ENCODE assay signal across 9 mouse cellular contexts in the genomic region with DNA sequence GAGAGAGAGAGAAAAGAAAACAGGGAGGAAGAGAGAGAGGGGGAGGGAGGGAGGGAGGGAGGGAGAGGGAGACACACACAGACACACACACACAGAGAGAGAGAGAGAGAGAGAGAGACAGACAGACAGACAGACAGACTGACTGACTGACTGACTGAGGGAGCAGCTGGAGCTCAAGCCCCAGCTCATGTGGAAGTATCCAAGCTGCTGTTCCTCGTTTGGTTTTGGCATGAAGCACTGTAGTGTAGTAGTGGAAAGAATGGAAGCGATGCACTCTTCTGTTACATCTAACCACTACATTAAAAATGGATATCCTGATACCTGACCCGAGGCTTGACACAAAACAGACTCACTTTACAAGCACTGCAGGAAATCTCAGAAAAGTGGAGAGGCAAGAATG. TPM values are rescaled to one million over a fixed set of nuclear protein-coding genes. Genes with fewer than 3 reads are reported as not detected.
A peak's percentile ranks its signal among the peaks of the same experiment; 100 is the strongest.
DNase-seq lines count a peak whose midpoint lies in the region; ATAC-seq and TF ChIP-seq lines count a peak whose summit lies in the region.
"Had no signal": no experiment of that assay in that cellular context is flagged by ENCODE, and none has a peak within 500 bp of the region (broad histone marks: within the 10 kb centered on the region; RNA-seq: fewer than 3 reads in every experiment).

No protein-coding gene starts in this region.

- H3K9me3 ChIP-seq in heart, embryonic 16.5 days (replicated peaks; ENCODE audit: control insufficient read depth, low read length): no peaks in the 10 kb centered on the region

- ATAC-seq in heart, embryonic 16.5 days (replicated peaks; ENCODE audit: extremely low read depth, insufficient read depth, low FRiP score): no peak
- ATAC-seq: forebrain, postnatal 0 days had no signal

- H3K27ac ChIP-seq in embryonic fibroblast, embryonic 13.5 days (ENCODE audit: insufficient read depth, low read length): peak overlapping the region; percentile 84
- peak overlapping the region; percentile 61; the same call in 1 of the 2 replicates for H3K27ac ChIP-seq in heart, embryonic 16.5 days (ENCODE audit: low read length)

- no peaks in the 10 kb centered on the region for H3K27me3 ChIP-seq in heart, embryonic 16.5 days (ENCODE audit: control insufficient read depth, insufficient read depth, low read length)

- TF ChIP-seq POLR2A in embryonic fibroblast, embryonic 13.5 days (IDR thresholded peaks at IDR 0.05; ENCODE audit: low read depth, low read length): peak; percentile 65

- H3K36me3 ChIP-seq in heart, embryonic 16.5 days (ENCODE audit: control insufficient read depth, insufficient read depth): no peaks in the 10 kb centered on the region

- H3K4me1 ChIP-seq in embryonic fibroblast, embryonic 13.5 days (ENCODE audit: control insufficient read depth, insufficient read depth, low read length): peaks cover 14% of the 10 kb centered on the region; the same call in 1 of the 2 replicates
- H3K4me1 ChIP-seq in heart, embryonic 16.5 days (ENCODE audit: control insufficient read depth, insufficient read depth, low read length): no peaks in the 10 kb centered on the region

- 19% methylated on average over 3 of the region's 3 CpGs for whole genome bisulfite sequencing in heart, embryonic 16.5 days

- no peak for TF ChIP-seq CTCF in embryonic fibroblast, embryonic 13.5 days (IDR thresholded peaks at IDR 0.05; ENCODE audit: borderline replicate concordance, insufficient read depth, low read length)

- H3K9ac ChIP-seq in heart, embryonic 16.5 days (ENCODE audit: low read length): no peak overlapping the region
- H3K9ac ChIP-seq: forebrain, postnatal 0 days had no signal

- peak overlapping the region; percentile 9 for H3K4me3 ChIP-seq in embryonic fibroblast, embryonic 13.5 days (ENCODE audit: insufficient read depth, low read length)
- H3K4me3 ChIP-seq in heart, embryonic 16.5 days (ENCODE audit: low read length): peak overlapping the region; percentile 24

- peak; percentile 14 to 20 for DNase-seq in kidney, postnatal 4 days
- DNase-seq in kidney, adult 11 months: no peak
- peak; percentile 49 for DNase-seq in skeletal muscle tissue, adult 2 months (ENCODE audit: low read depth, low spot score)
- DNase-seq in urinary bladder, adult 18-20 months (ENCODE audit: low spot score in 2 of 2): no peak
- DNase-seq in frontal cortex, postnatal 14 days (ENCODE audit: low spot score in 2 of 2): no peak
- DNase-seq: adrenal gland, postnatal 10 days; forebrain, postnatal 0 days had no signal

- no peak overlapping the region for H3K4me2 ChIP-seq in heart, embryonic 16.5 days (ENCODE audit: low read depth, low read length)

RNA-seq across cellular contexts. Expression of gene Aspn, which starts 1.4 kb away (rescaled TPM):
- polyA plus RNA-seq in embryonic fibroblast, embryonic 13.5 days (2011; ENCODE audit: insufficient read length, low read depth, missing spikeins): 134 and 402 TPM in 2 replicates
- 32.2 and 45.0 TPM in 2 replicates for polyA plus RNA-seq in heart, embryonic 16.5 days (2015; fragmentation: Nextera tagmentation; extraction: Ambion mirVana)

RNA-seq across cellular contexts. Expression of gene Omd, which starts 36.6 kb away (rescaled TPM):
- polyA plus RNA-seq in embryonic fibroblast, embryonic 13.5 days (2011; ENCODE audit: insufficient read length, low read depth, missing spikeins): 1.8 and 8.3 TPM in 2 replicates
- 0.74 and 1.3 TPM in 2 replicates for polyA plus RNA-seq in heart, embryonic 16.5 days (2015; fragmentation: Nextera tagmentation; extraction: Ambion mirVana)

RNA-seq across cellular contexts. Expression of gene Ecm2, which starts 41.0 kb away (rescaled TPM):
- polyA plus RNA-seq in embryonic fibroblast, embryonic 13.5 days (2011; ENCODE audit: insufficient read length, low read depth, missing spikeins): 0.55 and 1.7 TPM in 2 replicates
- polyA plus RNA-seq in heart, embryonic 16.5 days (2015; fragmentation: Nextera tagmentation; extraction: Ambion mirVana): 5.0 and 5.8 TPM in 2 replicates

RNA-seq across cellular contexts. Expression of gene Tes3-ps, which starts 52.5 kb away (rescaled TPM):
- polyA plus RNA-seq in embryonic fibroblast, embryonic 13.5 days (2011; ENCODE audit: insufficient read length, low read depth, missing spikeins): 2.9 and 4.2 TPM in 2 replicates
- polyA plus RNA-seq in heart, embryonic 16.5 days (2015; fragmentation: Nextera tagmentation; extraction: Ambion mirVana): 0.74 and 1.1 TPM in 2 replicates

Comparison
In these comparisons a context has a peak if more than half of its experiments do, and no peak if none do; other contexts are left out.
1. DNase-seq: peak in kidney, postnatal 4 days (2 of 2) and skeletal muscle tissue, adult 2 months (single experiment); none in kidney, adult 11 months (single experiment), urinary bladder, adult 18-20 months (0 of 2) and frontal cortex, postnatal 14 days (0 of 2).